Mouse (Mus musculus): ENCODE measurements around the gene Mc1r. TPM values are rescaled to one million over a fixed set of nuclear protein-coding genes. Genes with fewer than 3 reads are reported as not detected.

Mc1r gene
- polyA plus RNA-seq, 1 experiment from 2014 or later = not detected

- H3K9ac ChIP-seq = no peak overlapping the region
- DNase-seq = no peak
- WGBS (ENCODE audit: insufficient replicate concordance) = 55% methylated on average over 6 of the region's 6 CpGs
- peaks cover 62% of the 10 kb centered on the region for H3K36me3 ChIP-seq
- no peak overlapping the region for H3K4me3 ChIP-seq (replicated peaks)
- no peak for ATAC-seq (ENCODE audit: low read depth)
- H3K27ac ChIP-seq = no peak overlapping the region
- H3K4me2 ChIP-seq = no peak overlapping the region
- no peaks in the 10 kb centered on the region for H3K27me3 ChIP-seq
- H3K4me1 ChIP-seq (replicated peaks) = peaks cover 21% of the 10 kb centered on the region
- H3K9me3 ChIP-seq (replicated peaks) = no peaks in the 10 kb centered on the region
These were observed 47.7 kb downstream of the Mc1r start for GRCm38 (mm10) chr8:123454559-123454958.

Other genes with a start within 250 kb of the Mc1r start
- gene Sult5a1, start 248.8 kb upstream of the Mc1r start, polyA plus RNA-seq (2015; fragmentation: Nextera tagmentation; extraction: Ambion mirVana) = 1.0 and 1.3 TPM in 2 replicates
- 0.14 and 0.24 TPM in 2 replicates for gene Dpep1, start 220.9 kb upstream of the Mc1r start, polyA plus RNA-seq (2015; fragmentation: Nextera tagmentation; extraction: Ambion mirVana)
- 74.6 and 77.5 TPM in 2 replicates for gene Chmp1a, start 194.3 kb upstream of the Mc1r start, polyA plus RNA-seq (2015; fragmentation: Nextera tagmentation; extraction: Ambion mirVana)
- gene Spata33, start 194.3 kb upstream of the Mc1r start, polyA plus RNA-seq (2015; fragmentation: Nextera tagmentation; extraction: Ambion mirVana) = 0.37 and 0.43 TPM in 2 replicates
- 11.8 and 12.0 TPM in 2 replicates for gene Cdk10, start 182.3 kb upstream of the Mc1r start, polyA plus RNA-seq (2015; fragmentation: Nextera tagmentation; extraction: Ambion mirVana)
- gene Spata2l, start 170.9 kb upstream of the Mc1r start, polyA plus RNA-seq (2015; fragmentation: Nextera tagmentation; extraction: Ambion mirVana) = 1.2 TPM in 2 replicates
- 6.3 and 7.1 TPM in 2 replicates for gene Zfp276, start 152.9 kb upstream of the Mc1r start, polyA plus RNA-seq (2015; fragmentation: Nextera tagmentation; extraction: Ambion mirVana)
- 4.0 and 4.4 TPM in 2 replicates for gene Vps9d1, start 152.8 kb upstream of the Mc1r start, polyA plus RNA-seq (2015; fragmentation: Nextera tagmentation; extraction: Ambion mirVana)
- 18.3 and 21.3 TPM in 2 replicates for gene Fanca, start 88.5 kb upstream of the Mc1r start, polyA plus RNA-seq (2015; fragmentation: Nextera tagmentation; extraction: Ambion mirVana)
- 3.1 and 3.4 TPM in 2 replicates for gene Spire2, start 74.4 kb upstream of the Mc1r start, polyA plus RNA-seq (2015; fragmentation: Nextera tagmentation; extraction: Ambion mirVana)
- gene Tcf25, start 33.4 kb upstream of the Mc1r start, polyA plus RNA-seq (2015; fragmentation: Nextera tagmentation; extraction: Ambion mirVana) = 63.6 and 73.7 TPM in 2 replicates
- gene Tubb3, start 4.3 kb downstream of the Mc1r start, polyA plus RNA-seq (2015; fragmentation: Nextera tagmentation; extraction: Ambion mirVana) = 1.4 and 1.9 TPM in 2 replicates
- gene Def8, start 16.4 kb downstream of the Mc1r start, polyA plus RNA-seq (2015; fragmentation: Nextera tagmentation; extraction: Ambion mirVana) = 13.0 and 14.8 TPM in 2 replicates
- gene Afg3l1, start 70.8 kb downstream of the Mc1r start, polyA plus RNA-seq (2015; fragmentation: Nextera tagmentation; extraction: Ambion mirVana) = 34.6 and 35.3 TPM in 2 replicates
- 0.29 and 0.32 TPM in 2 replicates for gene Dbndd1, start 108.4 kb downstream of the Mc1r start, polyA plus RNA-seq (2015; fragmentation: Nextera tagmentation; extraction: Ambion mirVana)
- gene Gas8, start 111.7 kb downstream of the Mc1r start, polyA plus RNA-seq (2015; fragmentation: Nextera tagmentation; extraction: Ambion mirVana) = 4.2 and 4.8 TPM in 2 replicates
- 0.78 and 1.3 TPM in 2 replicates for gene Rhou, start 246.8 kb downstream of the Mc1r start, polyA plus RNA-seq (2015; fragmentation: Nextera tagmentation; extraction: Ambion mirVana)

Measured in liver, embryonic 13.5 days (tissue).